Mouse (Mus musculus) embryonic facial prominence, embryonic 14.5 days (tissue): ENCODE measurements at regions not wholly inside any gene's neighbourhood (a gene's known extent, or its start where the extent isn't known, plus 50 kb on each side); places are given as distances from the start of the nearest gene placed in this dataset.

Source experiments
- ATAC-seq: fragments of 200-750 bp; cut with Nextera tagmentation; 2 replicates; pipeline ENCODE4 v1.8.0; 2017; ENCODE audit warnings: low read depth, moderate number of reproducible peaks, moderate TSS enrichment
- DNase-seq: peaks from one replicate; pipeline ENCODE4 v3.0.0-alpha.2; 2015; ENCODE audit warnings: low spot score
- H3K27ac ChIP-seq: fragments of 300-500 bp; sonication (generic); replicated peaks from 2 replicates; pipeline ENCODE4 v1.5.1; 2014; ENCODE audit warnings: low read depth, mild to moderate bottlenecking, low read length, moderate library complexity
- H3K27me3 ChIP-seq: fragments of 300-500 bp; sonication (generic); replicated peaks from 2 replicates; pipeline ENCODE4 v1.6.1; 2014; ENCODE audit warnings: low read length; ENCODE audit not compliant: control insufficient read depth, insufficient read depth
- H3K36me3 ChIP-seq: fragments of 300-500 bp; sonication (generic); 2 replicates; pipeline ENCODE4 v1.6.1; 2014; ENCODE audit warnings: low read length, mixed read lengths; ENCODE audit not compliant: control insufficient read depth, insufficient read depth
- H3K4me1 ChIP-seq: fragments of 300-500 bp; sonication (generic); 2 replicates; pipeline ENCODE4 v1.6.1; 2014; ENCODE audit warnings: antibody characterized with exemption, low read length; ENCODE audit not compliant: control insufficient read depth, insufficient read depth
- H3K4me2 ChIP-seq: fragments of 300-500 bp; sonication (generic); 2 replicates; pipeline ENCODE4 v1.6.1; 2014; ENCODE audit warnings: low read depth, mild to moderate bottlenecking, low read length, moderate library complexity, mixed read lengths
- H3K4me3 ChIP-seq: fragments of 300-500 bp; sonication (generic); 2 replicates; pipeline ENCODE4 v1.5.1; 2014; ENCODE audit warnings: low read depth, mild to moderate bottlenecking, low read length
- H3K9ac ChIP-seq: fragments of 300-500 bp; sonication (generic); 2 replicates; pipeline ENCODE4 v1.6.1; 2014; ENCODE audit warnings: low read depth, mild to moderate bottlenecking, low read length, moderate library complexity, mixed read lengths
- H3K9me3 ChIP-seq: fragments of 300-500 bp; sonication (generic); 2 replicates; pipeline ENCODE4 v1.6.1; 2016; ENCODE audit warnings: low read length; ENCODE audit not compliant: control insufficient read depth
- WGBS: fragments of 180-500 bp; shearing (Covaris S2); extraction: QIAGEN DNeasy Blood & Tissue Kit; methylation state at CpG from one replicate; pipeline ENCODE4 v1.1.7; 2014; 5-methylcytosine and 5-hydroxymethylcytosine counted together

DNA sequence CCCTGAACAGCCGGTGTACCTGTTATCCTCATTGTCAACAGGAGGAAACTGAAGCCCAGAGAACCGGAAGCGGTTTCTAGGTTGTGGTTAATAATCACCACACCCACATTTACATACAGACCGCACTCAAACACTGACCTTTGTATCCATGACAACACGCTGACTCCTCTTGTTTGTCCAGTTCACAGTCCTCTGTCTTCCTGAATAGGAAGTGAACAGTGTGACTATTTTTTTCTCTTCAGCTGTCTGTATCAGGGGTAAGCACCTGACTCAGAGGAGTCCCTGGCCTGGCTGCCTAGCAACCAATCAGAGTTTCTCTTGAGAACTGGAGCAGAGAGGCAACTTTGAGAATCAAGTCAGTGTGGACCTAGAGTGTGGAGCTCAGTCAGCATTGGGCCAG lies 193.5 kb upstream of the Lrfn2 start:
- H3K4me2 ChIP-seq, result no peak overlapping the region
- WGBS, result 84% methylated on average over 5 of the region's 5 CpGs
- no peak overlapping the region for H3K4me3 ChIP-seq
- H3K27me3 ChIP-seq, result no peaks in the 10 kb centered on the region
- no peak for ATAC-seq
- H3K9me3 ChIP-seq, result no peaks in the 10 kb centered on the region
- no peak overlapping the region for H3K9ac ChIP-seq
- no peaks in the 10 kb centered on the region for H3K36me3 ChIP-seq
- H3K4me1 ChIP-seq, result no peaks in the 10 kb centered on the region
- DNase-seq, result no peak
- no peak overlapping the region for H3K27ac ChIP-seq

DNA sequence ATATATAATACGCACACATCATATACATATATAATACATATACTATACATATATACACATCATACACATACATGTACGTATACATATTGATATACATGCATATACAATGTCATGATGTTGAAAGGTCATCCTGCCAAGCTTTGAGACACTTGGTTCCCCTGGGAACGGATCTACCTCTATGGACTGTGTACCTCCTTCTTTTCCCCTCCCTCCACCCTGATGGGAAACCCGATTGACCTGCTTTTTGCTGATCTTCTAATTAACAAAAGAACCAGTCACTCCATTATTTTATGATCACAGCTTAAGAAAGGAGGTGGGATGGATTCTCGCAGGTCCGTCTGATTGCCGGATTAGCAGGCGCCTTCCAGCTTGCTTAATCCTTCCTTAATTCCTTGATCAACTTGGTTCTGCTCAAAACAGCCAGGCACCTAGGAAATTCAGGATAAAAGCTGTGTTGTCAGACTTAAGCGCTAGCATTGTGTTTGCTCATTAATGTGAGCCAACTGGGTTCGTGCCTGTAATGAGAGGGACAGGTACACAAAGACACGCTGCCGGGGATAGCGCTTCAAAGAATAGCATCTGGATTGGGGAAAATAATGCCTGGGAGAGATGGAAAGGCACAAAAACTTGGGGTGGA lies 189.3 kb upstream of the Lrfn2 start:
- ATAC-seq (peak; percentile 77; the same call in 1 of the 2 replicates), DNase-seq (peak; percentile 41)
- H3K4me3 ChIP-seq, result no peak overlapping the region
- H3K36me3 ChIP-seq, result no peaks in the 10 kb centered on the region
- H3K9me3 ChIP-seq, result no peaks in the 10 kb centered on the region
- H3K4me2 ChIP-seq, result no peak overlapping the region
- H3K4me1 ChIP-seq, result no peaks in the 10 kb centered on the region
- H3K27me3 ChIP-seq, result no peaks in the 10 kb centered on the region
- 82% methylated on average over 13 of the region's 13 CpGs for WGBS
- H3K9ac ChIP-seq, result no peak overlapping the region
- H3K27ac ChIP-seq, result no peak overlapping the region

DNA sequence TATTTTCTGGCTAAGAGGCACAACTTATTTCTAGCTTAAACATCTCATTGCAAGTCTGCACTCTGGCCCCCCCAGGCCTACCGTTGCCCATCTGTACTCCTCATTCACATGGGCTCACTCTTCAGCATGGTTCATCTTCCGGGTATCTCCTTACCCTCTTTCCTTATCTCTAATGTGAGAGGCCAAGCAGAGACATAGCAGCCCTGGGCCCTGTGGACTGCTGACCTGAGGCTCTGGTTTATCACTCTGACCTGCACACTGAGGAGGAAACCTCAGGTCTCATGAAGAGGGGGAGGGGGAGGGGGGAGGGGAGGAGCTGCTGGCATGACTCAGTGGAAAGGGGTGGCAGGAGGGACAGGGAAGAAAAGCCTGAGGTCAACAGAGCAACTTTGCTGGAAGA lies 162.1 kb upstream of the Lrfn2 start:
- 89% methylated on average over 2 of the region's 2 CpGs for WGBS
- Histone ChIP-seq H3K36me3 (no peaks in the 10 kb centered on the region), H3K9ac (no peak overlapping the region), H3K4me2 (no peak overlapping the region), H3K4me3 (no peak overlapping the region), H3K4me1 (0 out of 2 replicates have a peak, but pooled peaks cover 4% of the 10 kb centered on the region), H3K27ac (no peak overlapping the region), H3K9me3 (no peaks in the 10 kb centered on the region), H3K27me3 (no peaks in the 10 kb centered on the region)
- DNase-seq (no peak), ATAC-seq (no peak)

DNA sequence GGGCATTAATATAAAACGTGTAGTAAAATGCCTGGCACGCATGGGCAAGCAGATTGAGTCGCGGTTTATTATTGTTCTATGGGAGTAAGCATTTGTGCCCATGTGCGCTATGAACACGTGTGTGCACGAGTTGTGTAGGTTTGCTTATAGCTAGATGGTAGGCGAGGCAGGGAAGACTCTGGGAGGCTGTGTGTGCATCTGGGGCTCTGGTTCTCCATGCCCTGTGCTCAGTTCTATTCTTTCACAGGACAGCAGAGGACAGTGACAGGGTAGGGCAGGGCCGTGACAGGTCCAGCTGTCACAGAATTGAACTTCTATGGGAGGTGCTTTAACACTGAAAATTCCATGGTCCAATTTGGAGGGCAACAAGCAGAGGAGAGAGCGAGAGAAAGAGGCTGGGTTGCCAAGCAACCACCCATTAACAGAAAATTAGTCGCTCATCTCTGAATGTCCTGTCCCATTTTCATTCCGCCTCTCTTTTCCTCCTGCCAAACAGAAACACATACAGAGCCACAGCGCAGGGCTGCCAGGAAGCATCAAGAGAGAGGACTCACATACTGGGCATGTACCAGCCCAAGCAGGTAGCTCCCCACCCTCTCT lies 160.4 kb upstream of the Lrfn2 start:
- H3K36me3 ChIP-seq, result no peaks in the 10 kb centered on the region

DNA sequence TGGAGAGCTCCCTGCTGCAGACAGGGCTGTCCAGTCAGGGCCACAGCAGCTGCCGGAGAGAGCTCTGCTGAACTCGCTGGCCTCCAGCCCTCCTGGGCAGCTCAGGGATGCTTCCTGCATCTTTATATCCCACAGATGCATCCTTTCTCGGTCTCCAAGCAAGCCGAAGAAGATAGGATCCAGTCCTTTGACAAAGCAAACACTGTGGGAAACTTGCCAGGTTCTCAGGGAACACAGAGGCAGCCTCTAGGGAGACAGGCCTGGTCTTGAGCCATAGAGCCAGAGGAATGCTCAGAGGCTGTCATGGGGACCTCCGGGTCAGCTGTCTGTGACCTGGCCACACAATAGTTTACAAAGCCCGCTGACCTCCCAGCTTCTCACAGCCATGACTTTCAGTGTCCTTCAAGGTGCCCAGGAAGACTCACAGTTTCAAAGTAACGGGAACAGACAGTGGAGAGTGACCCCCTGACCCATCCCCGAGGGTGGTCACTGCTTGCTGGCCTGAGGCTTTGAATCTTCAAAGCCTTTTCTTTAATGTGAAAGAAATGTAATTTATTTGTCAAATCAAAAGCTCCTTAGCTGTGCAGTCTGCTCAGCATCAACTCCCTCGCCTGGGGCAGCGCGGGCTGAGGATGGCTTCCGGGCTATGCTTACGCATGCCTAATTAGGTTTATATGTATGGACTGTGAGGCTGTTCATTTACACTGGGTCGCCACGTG lies 157.8 kb upstream of the Lrfn2 start:
- H3K4me1 ChIP-seq, result peaks cover 9% of the 10 kb centered on the region; the same call in 1 of the 2 replicates
- DNase-seq (peak; percentile 26), ATAC-seq (no peak)
- no peak overlapping the region for H3K4me2 ChIP-seq
- H3K9me3 ChIP-seq, result peaks cover 4% of the 10 kb centered on the region; the same call in 1 of the 2 replicates
- 30% methylated on average over 15 of the region's 15 CpGs for WGBS
- H3K9ac ChIP-seq, result no peak overlapping the region
- no peak overlapping the region for H3K27ac ChIP-seq
- H3K27me3 ChIP-seq, result no peaks in the 10 kb centered on the region
- H3K36me3 ChIP-seq, result no peaks in the 10 kb centered on the region
- no peak overlapping the region for H3K4me3 ChIP-seq

More for the DNA sequence above, 160.4 kb upstream of the Lrfn2 start:
- no peak overlapping the region for H3K27ac ChIP-seq
- no peak overlapping the region for H3K4me3 ChIP-seq
- H3K4me1 ChIP-seq, result peaks cover 9% of the 10 kb centered on the region; the same call in 1 of the 2 replicates
- H3K27me3 ChIP-seq, result no peaks in the 10 kb centered on the region
- no peak for DNase-seq
- 79% methylated on average over 13 of the region's 13 CpGs for WGBS
- no peaks in the 10 kb centered on the region for H3K9me3 ChIP-seq
- H3K4me2 ChIP-seq, result no peak overlapping the region
- ATAC-seq, result no peak
- no peak overlapping the region for H3K9ac ChIP-seq

DNA sequence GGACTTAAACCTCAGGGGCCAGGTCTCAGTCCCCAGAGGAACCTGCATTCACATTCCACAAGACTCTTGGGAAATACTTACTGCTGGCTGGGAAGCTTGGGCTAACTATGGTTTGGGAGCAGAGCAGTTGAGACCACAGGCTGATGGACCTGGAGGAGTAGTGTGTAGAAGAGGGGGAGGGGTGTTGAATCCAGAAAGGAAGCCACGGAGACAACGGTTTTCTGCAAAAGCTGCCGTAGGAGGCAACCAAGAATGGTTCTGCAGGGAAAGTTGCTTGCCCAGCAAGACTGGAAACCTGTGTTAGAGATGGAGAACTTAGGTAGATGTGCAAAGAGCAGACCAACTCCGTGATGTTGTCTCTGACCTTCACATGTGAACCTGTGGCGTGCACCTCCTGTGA lies 156.7 kb upstream of the Lrfn2 start:
- DNase-seq, result no peak
- Histone ChIP-seq H3K4me2 (no peak overlapping the region), H3K4me3 (no peak overlapping the region), H3K27ac (no peak overlapping the region), H3K4me1 (peaks cover 9% of the 10 kb centered on the region; the same call in 1 of the 2 replicates), H3K9me3 (peaks cover 4% of the 10 kb centered on the region; the same call in 1 of the 2 replicates), H3K36me3 (no peaks in the 10 kb centered on the region), H3K27me3 (no peaks in the 10 kb centered on the region), H3K9ac (no peak overlapping the region)
- no peak for ATAC-seq
- 67% methylated on average over 5 of the region's 5 CpGs for WGBS

DNA sequence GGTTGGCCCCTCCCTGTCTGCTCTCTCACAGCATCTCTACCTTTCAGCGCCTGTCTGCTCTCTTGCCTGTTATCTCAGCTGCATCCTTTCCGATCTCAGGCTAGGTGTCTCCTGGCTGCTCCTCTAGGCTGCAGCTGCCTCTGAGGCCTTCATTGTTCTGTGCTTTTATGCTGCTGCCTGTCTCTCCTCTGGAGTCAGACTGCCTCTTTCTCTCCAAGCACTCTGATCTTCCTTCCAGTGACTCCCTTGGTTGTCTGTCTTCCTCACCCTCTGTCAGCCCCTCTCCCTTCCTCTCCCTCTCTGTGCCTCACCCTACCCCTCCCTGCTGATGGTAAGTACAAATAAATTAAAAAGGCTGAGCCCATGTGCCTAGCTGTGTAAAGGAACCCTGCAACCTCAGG lies 155.7 kb upstream of the Lrfn2 start:
- no peak; the same call in 1 of the 2 replicates for ATAC-seq
- Histone ChIP-seq H3K27ac (no peak overlapping the region), H3K4me2 (no peak overlapping the region), H3K27me3 (no peaks in the 10 kb centered on the region), H3K9ac (no peak overlapping the region), H3K4me1 (peaks cover 9% of the 10 kb centered on the region; the same call in 1 of the 2 replicates), H3K36me3 (no peaks in the 10 kb centered on the region), H3K4me3 (no peak overlapping the region), H3K9me3 (peaks cover 4% of the 10 kb centered on the region; the same call in 1 of the 2 replicates)
- DNase-seq, result peak; percentile 26
- WGBS, result 9% methylated on average over 2 of the region's 2 CpGs

DNA sequence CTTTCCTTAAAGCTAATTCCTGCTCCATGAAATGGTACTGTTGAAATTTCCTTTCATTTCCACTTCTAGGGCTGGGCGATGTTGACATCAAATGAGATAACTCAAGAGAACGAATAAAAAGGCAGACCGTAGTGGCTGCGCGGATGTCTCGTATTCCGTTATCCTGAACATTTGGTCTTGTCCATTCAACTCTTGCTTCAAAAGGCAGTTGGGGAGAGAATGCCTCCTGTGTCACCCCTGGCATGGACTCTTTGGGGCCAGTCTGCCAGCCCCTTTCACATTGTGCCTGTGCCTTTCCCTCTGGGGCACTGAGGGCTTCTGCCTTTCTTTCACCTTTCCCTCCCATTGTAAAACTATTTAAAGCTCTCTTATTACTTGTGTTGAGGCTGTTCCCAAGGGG lies 152.0 kb upstream of the Lrfn2 start:
- Histone ChIP-seq H3K4me1 (peaks cover 5% of the 10 kb centered on the region; the same call in 1 of the 2 replicates), H3K27ac (no peak overlapping the region), H3K9ac (no peak overlapping the region), H3K4me2 (no peak overlapping the region), H3K36me3 (no peaks in the 10 kb centered on the region), H3K27me3 (no peaks in the 10 kb centered on the region), H3K4me3 (no peak overlapping the region), H3K9me3 (peaks cover 4% of the 10 kb centered on the region; the same call in 1 of the 2 replicates)
- WGBS, result 95% methylated on average over 7 of the region's 7 CpGs
- no peak for DNase-seq
- no peak for ATAC-seq
